Mouse (Mus musculus) liver, embryonic 14.5 days (tissue): ENCODE measurements around the gene Gm14410. TPM values are rescaled to one million over a fixed set of nuclear protein-coding genes. Genes with fewer than 3 reads are reported as not detected.
"Not testable (repeated sequence)": the region's sequence is repeated elsewhere in the genome, so short reads cannot be mapped to it uniquely, and the experiment has no call there.

Experiments used
- ATAC-seq: fragments of 200-750 bp; cut with Nextera tagmentation; 2 replicates; pipeline ENCODE4 v1.8.0; 2017; ENCODE audit warnings: moderate number of reproducible peaks, mild to moderate bottlenecking, moderate library complexity; ENCODE audit not compliant: insufficient read depth
- DNase-seq, 3 experiments: peaks; one replicate each; pipeline ENCODE4 v3.0.0-alpha.2; 2012 to 2013; ENCODE audit warnings: low read depth in 3 of 3, low spot score in 3 of 3
- H3K27ac ChIP-seq: fragments of 300-500 bp; sonication (generic); 2 replicates; pipeline ENCODE4 v1.5.1; 2014; ENCODE audit warnings: moderate library complexity, mild to moderate bottlenecking, control low read depth, inconsistent platforms
- H3K27me3 ChIP-seq: fragments of 300-500 bp; sonication (generic); 2 replicates; pipeline ENCODE4 v1.6.1; 2014; ENCODE audit warnings: mild to moderate bottlenecking, low read length, moderate library complexity; ENCODE audit not compliant: control insufficient read depth, insufficient read depth
- H3K36me3 ChIP-seq: fragments of 300-500 bp; sonication (generic); replicated peaks from 2 replicates; pipeline ENCODE4 v1.6.1; 2014; ENCODE audit warnings: low read depth; ENCODE audit not compliant: control insufficient read depth, insufficient read depth
- H3K4me1 ChIP-seq, 2 experiments: fragments of 200-500 bp in 1 of 2; fragments of 300-500 bp in 1 of 2; sonication (generic) in 1 of 2; replicated peaks; 2 replicates each; pipeline ENCODE4 v1.6.1; 2012 to 2014; ENCODE audit warnings: antibody characterized with exemption in 1 of 2, inconsistent platforms in 1 of 2, low read length in 1 of 2; ENCODE audit not compliant: control insufficient read depth in 2 of 2, insufficient read depth in 2 of 2
- H3K4me2 ChIP-seq: fragments of 300-500 bp; sonication (generic); 2 replicates; pipeline ENCODE4 v1.6.1; 2014; ENCODE audit warnings: low read depth, mild to moderate bottlenecking, control low read depth, moderate library complexity
- H3K4me3 ChIP-seq, 2 experiments: fragments of 200-500 bp in 1 of 2; fragments of 300-500 bp in 1 of 2; sonication (generic) in 1 of 2; 2 replicates each; pipeline ENCODE4 v1.5.1; 2012 to 2014; ENCODE audit warnings: low read depth in 2 of 2, low read length in 2 of 2, mild to moderate bottlenecking in 2 of 2, control low read depth in 1 of 2, inconsistent platforms in 1 of 2, moderate library complexity in 1 of 2; ENCODE audit not compliant: insufficient read depth in 1 of 2
- H3K9ac ChIP-seq: fragments of 300-500 bp; sonication (generic); replicated peaks from 2 replicates; pipeline ENCODE4 v1.6.1; 2014; ENCODE audit warnings: mild to moderate bottlenecking, control low read depth, moderate library complexity
- H3K9me3 ChIP-seq: fragments of 300-500 bp; sonication (generic); 2 replicates; pipeline ENCODE4 v1.6.1; 2016; ENCODE audit warnings: low read length, mixed read lengths; ENCODE audit not compliant: control insufficient read depth
- WGBS: fragments of 180-500 bp; shearing (Covaris S2); extraction: QIAGEN DNeasy Blood & Tissue Kit; methylation state at CpG from one replicate; pipeline ENCODE4 v1.1.7; 2014; ENCODE audit not compliant: insufficient replicate concordance; 5-methylcytosine and 5-hydroxymethylcytosine counted together
- polyA plus RNA-seq, 2 experiments: library from polyadenylated mRNA; depleted of rRNA in 1 of 2; stranded (reverse) in 1 of 2; unstranded in 1 of 2; fragments of >200 nt; fragmentation: Nextera tagmentation in 1 of 2; extraction: Ambion mirVana in 1 of 2; gene quantifications; 2 replicates each; pipeline versions ENCODE4 v1.2.1 to v1.2.3; 2012 to 2014

Gm14410 gene
- 1.7 and 3.1 TPM in 2 replicates for polyA plus RNA-seq (2012; rRNA removed)
- polyA plus RNA-seq (2014; fragmentation: Nextera tagmentation; extraction: Ambion mirVana) = 3.9 and 4.3 TPM in 2 replicates

GRCm38 (mm10) chr2:177206341-177206740 lies at the start of gene Gm14410:
Gm14410 (minus strand) TSS chr2:177206421.
- H3K9ac ChIP-seq = not testable (repeated sequence)
- 0% methylated on average over 4 of the region's 6 CpGs for WGBS

DNA sequence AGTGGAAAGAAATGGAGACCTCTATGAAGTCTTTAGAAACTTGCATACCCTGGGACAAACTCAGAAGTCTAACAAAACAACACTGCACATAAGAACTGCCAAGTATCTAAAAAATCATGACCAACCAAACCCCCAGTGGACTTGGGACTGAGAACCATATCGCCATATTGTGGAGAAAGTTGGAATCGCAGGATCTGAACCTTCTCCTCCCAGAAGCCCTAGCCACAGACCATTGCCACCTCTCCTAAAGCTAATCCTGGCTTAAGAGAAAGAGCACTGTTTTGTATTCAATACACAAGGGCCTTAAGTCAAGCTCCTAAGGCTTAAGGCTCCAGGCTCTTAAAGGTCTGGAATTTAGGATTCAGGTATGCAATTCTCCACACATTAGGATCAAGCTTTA lies 41.2 kb upstream of the Gm14410 start:
- 55% methylated on average over 2 of the region's 2 CpGs for WGBS
- H3K27me3 ChIP-seq, H3K36me3 ChIP-seq, H3K4me1 ChIP-seq, H3K9ac ChIP-seq, DNase-seq, H3K27ac ChIP-seq, H3K4me3 ChIP-seq, H3K9me3 ChIP-seq, ATAC-seq, H3K4me2 ChIP-seq: not testable (repeated sequence)

More at GRCm38 (mm10) chr2:177206341-177206740, at the start of gene Gm14410:
- ATAC-seq, H3K9me3 ChIP-seq, H3K27ac ChIP-seq, DNase-seq, H3K36me3 ChIP-seq, H3K27me3 ChIP-seq, H3K4me1 ChIP-seq: not testable (repeated sequence)
- Histone ChIP-seq H3K4me3 (peak within 1 kb of the TSS; percentile 41 to 61), H3K4me2 (0 out of 2 replicates have a peak within 1 kb of the TSS, but pooled peaks have one; percentile 24)

- not testable (repeated sequence) for H3K27ac ChIP-seq, H3K36me3 ChIP-seq, ATAC-seq, H3K4me3 ChIP-seq, H3K27me3 ChIP-seq, H3K9me3 ChIP-seq, H3K9ac ChIP-seq, H3K4me2 ChIP-seq, H3K4me1 ChIP-seq, DNase-seq
- WGBS = 37% methylated on average over 2 of the region's 2 CpGs
These were observed 24.2 kb upstream of the Gm14410 start for GRCm38 (mm10) chr2:177230461-177230860.

DNA sequence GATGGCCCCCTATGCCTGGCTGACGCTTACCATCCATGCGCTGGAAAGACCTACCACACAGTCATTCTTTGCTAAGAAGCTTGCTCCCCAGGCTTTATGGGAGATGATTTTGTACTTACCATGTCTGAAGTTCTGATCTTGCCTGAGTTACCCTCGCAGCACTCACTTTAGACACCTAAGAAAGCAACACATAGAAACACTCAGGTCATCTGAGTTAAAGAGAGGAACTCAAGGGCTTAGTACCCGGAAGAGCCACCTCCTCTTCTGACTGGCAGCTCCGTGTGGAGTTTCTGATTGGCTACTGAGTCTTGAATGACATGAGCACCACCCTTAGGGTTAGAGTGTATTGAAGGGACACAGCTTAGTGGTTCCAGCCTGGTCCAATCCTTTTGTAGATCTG lies 33.5 kb downstream of the Gm14410 start:
- ATAC-seq, H3K4me2 ChIP-seq, H3K4me1 ChIP-seq, H3K9ac ChIP-seq, H3K4me3 ChIP-seq, H3K36me3 ChIP-seq, H3K27me3 ChIP-seq, DNase-seq, H3K9me3 ChIP-seq, H3K27ac ChIP-seq: not testable (repeated sequence)
- 53% methylated on average over 3 of the region's 5 CpGs for WGBS

Other genes starting within 250 kb of the Gm14410 start
- 0.47 and 0.77 TPM in 2 replicates for gene Gm14419, start 205.5 kb downstream of the Gm14410 start, polyA plus RNA-seq (2012; rRNA removed)
- 1.6 and 3.2 TPM in 2 replicates for gene Gm14419, start 205.5 kb downstream of the Gm14410 start, polyA plus RNA-seq (2014; fragmentation: Nextera tagmentation; extraction: Ambion mirVana)
- not detected in 2 replicates for gene Gm14401, start 132.1 kb downstream of the Gm14410 start, polyA plus RNA-seq (2012; rRNA removed)
- gene Gm14401, start 132.1 kb downstream of the Gm14410 start, polyA plus RNA-seq (2014; fragmentation: Nextera tagmentation; extraction: Ambion mirVana) = not detected in 2 replicates
- gene Gm14409, start 60.6 kb upstream of the Gm14410 start, polyA plus RNA-seq (2012; rRNA removed) = not detected in 2 replicates
- gene Gm14409, start 60.6 kb upstream of the Gm14410 start, polyA plus RNA-seq (2014; fragmentation: Nextera tagmentation; extraction: Ambion mirVana) = not detected in 2 replicates
- 0.02 and 0.07 TPM in 2 replicates for gene Gm14412, start 117.9 kb upstream of the Gm14410 start, polyA plus RNA-seq (2012; rRNA removed)
- gene Gm14412, start 117.9 kb upstream of the Gm14410 start, polyA plus RNA-seq (2014; fragmentation: Nextera tagmentation; extraction: Ambion mirVana) = not detected in 2 replicates
- gene Gm14418, start 191.9 kb upstream of the Gm14410 start, polyA plus RNA-seq (2012; rRNA removed) = 0.63 and 1.1 TPM in 2 replicates
- 0.75 and 1.4 TPM in 2 replicates for gene Gm14418, start 191.9 kb upstream of the Gm14410 start, polyA plus RNA-seq (2014; fragmentation: Nextera tagmentation; extraction: Ambion mirVana)